Mouse (Mus musculus) C2C12 (cell line): ENCODE results near the gene Esrrb. TPM values are rescaled to one million over a fixed set of nuclear protein-coding genes. Genes with fewer than 3 reads are reported as not detected.

Experiments
- H3K27me3 ChIP-seq: one replicate; pipeline ENCODE4 v1.6.1; 2011; ENCODE audit not compliant: control insufficient read depth, insufficient read depth, insufficient read length
- H3K36me3 ChIP-seq: one replicate; pipeline ENCODE4 v1.6.1; 2011; ENCODE audit not compliant: control insufficient read depth, insufficient read depth
- H3K4me3 ChIP-seq: one replicate; pipeline ENCODE4 v1.5.1; 2011; ENCODE audit warnings: mild to moderate bottlenecking, control low read depth; ENCODE audit not compliant: poor library complexity, insufficient read depth, severe bottlenecking
- H3K79me2 ChIP-seq: one replicate; pipeline ENCODE4 v1.6.1; 2011; ENCODE audit not compliant: control insufficient read depth, insufficient read depth
- H3K79me3 ChIP-seq: one replicate; pipeline ENCODE4 v1.6.1; 2011; ENCODE audit warnings: low read depth, control low read depth
- H3ac ChIP-seq: one replicate; pipeline ENCODE3; 2011; ENCODE audit warnings: low read depth; ENCODE audit not compliant: control insufficient read depth, insufficient read length
- CEBPB ChIP-seq: IDR thresholded peaks from one replicate; pipeline ENCODE4 v1.6.1; 2011; ENCODE audit warnings: low read depth, mild to moderate bottlenecking, control low read depth, moderate library complexity
- CTCF ChIP-seq: IDR thresholded peaks from one replicate; pipeline ENCODE4 v1.5.1; 2011; ENCODE audit not compliant: control insufficient read depth, insufficient read depth, insufficient read length
- FOSL1 ChIP-seq: IDR thresholded peaks from one replicate; pipeline ENCODE4 v1.8.0; 2011; ENCODE audit warnings: mild to moderate bottlenecking, low read length; ENCODE audit not compliant: poor library complexity, insufficient read depth, severe bottlenecking
- MAX ChIP-seq: IDR thresholded peaks from one replicate; pipeline ENCODE4 v1.6.1; 2011; ENCODE audit warnings: mild to moderate bottlenecking, control low read depth
- MYOD1 ChIP-seq: IDR thresholded peaks from one replicate; pipeline ENCODE4 v1.6.1; 2011; ENCODE audit warnings: low read depth; ENCODE audit not compliant: control insufficient read depth, insufficient read length
- MYOG ChIP-seq: IDR thresholded peaks from one replicate; pipeline ENCODE4 v1.6.1; 2011; ENCODE audit not compliant: control insufficient read depth, insufficient read length; ENCODE audit errors: extremely low read depth
- USF1 ChIP-seq: IDR thresholded peaks from one replicate; pipeline ENCODE4 v1.6.1; 2011; ENCODE audit warnings: low read depth, mild to moderate bottlenecking, control low read depth, moderate library complexity
- polyA plus RNA-seq: library from polyadenylated mRNA; unstranded; fragments of >200 nt; fragmentation: generic; extraction: Trizol; gene quantifications from one replicate; pipeline ENCODE4 v1.2.1, GENCODE M21; 2012; ENCODE audit warnings: missing spikeins

Esrrb gene
- polyA plus RNA-seq, 1 experiment: 0.80 TPM

- Histone ChIP-seq H3K4me3 (no peak overlapping the region), H3K36me3 (no peaks in the 10 kb centered on the region), H3ac (no peak overlapping the region), H3K27me3 (no peaks in the 10 kb centered on the region), H3K79me2 (no peaks in the 10 kb centered on the region), H3K79me3 (no peaks in the 10 kb centered on the region)
- no peak for TF ChIP-seq MYOG
- TF ChIP-seq CEBPB: peak; percentile 63
- TF ChIP-seq CTCF: no peak
Observed at GRCm38 (mm10) chr12:86394773-86395172, 33.9 kb downstream of the Esrrb start.

- no peak for TF ChIP-seq MAX
- TF ChIP-seq MYOD1: no peak
- peak; percentile 46 for TF ChIP-seq FOSL1
- TF ChIP-seq MYOG: no peak
- Histone ChIP-seq H3K79me2 (no peaks in the 10 kb centered on the region), H3K79me3 (no peaks in the 10 kb centered on the region), H3K36me3 (no peaks in the 10 kb centered on the region), H3ac (no peak overlapping the region), H3K27me3 (no peaks in the 10 kb centered on the region), H3K4me3 (no peak overlapping the region)
Observed at GRCm38 (mm10) chr12:86395326-86395725, 34.4 kb downstream of the Esrrb start.

- H3K36me3 ChIP-seq: no peaks in the 10 kb centered on the region
Observed at GRCm38 (mm10) chr12:86398762-86399161, 37.8 kb downstream of the Esrrb start.

GRCm38 (mm10) chr12:86402718-86403117 lies 41.8 kb downstream of the Esrrb start:
- Histone ChIP-seq H3ac (no peak overlapping the region), H3K79me3 (no peaks in the 10 kb centered on the region), H3K36me3 (no peaks in the 10 kb centered on the region), H3K27me3 (no peaks in the 10 kb centered on the region), H3K4me3 (no peak overlapping the region), H3K79me2 (no peaks in the 10 kb centered on the region)
- peak; percentile 84 for TF ChIP-seq CTCF
- TF ChIP-seq MYOD1: no peak

More at GRCm38 (mm10) chr12:86398762-86399161, 37.8 kb downstream of the Esrrb start:
- Histone ChIP-seq H3K4me3 (no peak overlapping the region), H3K79me2 (no peaks in the 10 kb centered on the region), H3K79me3 (no peaks in the 10 kb centered on the region), H3K27me3 (no peaks in the 10 kb centered on the region), H3ac (no peak overlapping the region)
- TF ChIP-seq MYOD1 (peak; percentile 59), MAX (peak; percentile 55), CTCF (no peak), CEBPB (no peak), USF1 (no peak), FOSL1 (peak; percentile 36), MYOG (no peak)

GRCm38 (mm10) chr12:86421490-86421904 lies 60.6 kb downstream of the Esrrb start:
- no peaks in the 10 kb centered on the region for H3K79me3 ChIP-seq
- no peak for TF ChIP-seq FOSL1
- no peak overlapping the region for H3K4me3 ChIP-seq
- no peak overlapping the region for H3ac ChIP-seq
- no peaks in the 10 kb centered on the region for H3K36me3 ChIP-seq
- peaks cover 57% of the 10 kb centered on the region for H3K27me3 ChIP-seq
- no peaks in the 10 kb centered on the region for H3K79me2 ChIP-seq

- Histone ChIP-seq H3K36me3 (no peaks in the 10 kb centered on the region), H3K79me2 (no peaks in the 10 kb centered on the region), H3ac (no peak overlapping the region), H3K27me3 (peaks cover 64% of the 10 kb centered on the region), H3K79me3 (no peaks in the 10 kb centered on the region), H3K4me3 (no peak overlapping the region)
- TF ChIP-seq USF1: no peak
- TF ChIP-seq MAX: no peak
- TF ChIP-seq FOSL1: no peak
- no peak for TF ChIP-seq CTCF
- TF ChIP-seq MYOD1: no peak
- no peak for TF ChIP-seq CEBPB
- TF ChIP-seq MYOG: no peak
Observed at GRCm38 (mm10) chr12:86422166-86422910, 61.4 kb downstream of the Esrrb start.

GRCm38 (mm10) chr12:86423102-86423501 lies 62.2 kb downstream of the Esrrb start:
- no peaks in the 10 kb centered on the region for H3K36me3 ChIP-seq
- no peaks in the 10 kb centered on the region for H3K79me2 ChIP-seq
- H3K4me3 ChIP-seq: no peak overlapping the region
- TF ChIP-seq FOSL1 (no peak), MYOG (no peak), CEBPB (no peak), MAX (no peak), MYOD1 (no peak), USF1 (no peak), CTCF (no peak)
- no peak overlapping the region for H3ac ChIP-seq
- H3K27me3 ChIP-seq: peaks cover 62% of the 10 kb centered on the region
- H3K79me3 ChIP-seq: no peaks in the 10 kb centered on the region
